Mouse (Mus musculus): ENCODE results near the gene Gm3625.

Gene Gm3625

GRCm38 (mm10) chr12:4592541-4593165, at the start of gene Gm3625, which contains the start of gene Itsn2:
Gene Gm3625 (minus strand): TSS chr12:4592927.
Gene Itsn2 (plus strand): TSS chr12:4592638.
- peak; percentile 74 to 78 for DNase-seq

GRCm38 (mm10) chr12:4640737-4641136, 48.0 kb upstream of the Gm3625 start:
- DNase-seq, result no peak

DNA sequence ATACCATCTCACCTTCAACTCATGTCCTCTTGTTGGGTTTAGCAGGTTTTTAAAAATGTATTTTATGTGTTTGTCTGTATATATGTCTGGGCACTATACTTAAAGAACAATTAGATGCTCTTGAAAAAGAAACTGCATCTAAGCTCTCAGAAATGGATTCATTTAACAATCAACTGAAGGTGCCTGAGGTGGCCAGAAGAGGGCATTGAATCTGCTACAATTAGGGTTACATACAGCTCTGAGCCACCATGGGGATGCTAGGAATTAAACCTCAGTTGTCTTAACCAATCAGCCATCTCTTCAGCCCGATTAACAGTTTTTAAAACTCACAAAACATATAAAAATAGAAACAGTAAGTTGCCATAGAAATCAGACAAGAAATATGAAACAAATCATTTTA, 45.7 kb upstream of the Gm3625 start:
- no peak for DNase-seq

DNA sequence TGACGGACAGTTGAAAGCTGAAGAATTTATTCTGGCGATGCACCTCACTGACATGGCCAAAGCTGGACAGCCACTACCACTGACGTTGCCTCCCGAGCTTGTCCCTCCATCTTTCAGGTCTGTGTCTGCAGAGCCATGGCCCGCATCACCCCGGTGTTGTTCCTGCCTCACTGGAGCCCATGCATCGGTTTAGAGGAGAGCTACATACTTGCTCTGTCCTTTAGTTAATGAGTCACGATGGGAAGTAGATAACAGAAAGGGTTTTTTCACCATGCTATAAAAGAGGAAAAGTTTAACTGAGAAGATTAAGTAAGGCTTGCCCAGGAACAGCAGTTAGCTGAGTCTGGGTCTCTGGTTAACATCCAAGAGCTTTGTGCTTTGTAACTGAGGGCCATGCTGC, 40.2 kb upstream of the Gm3625 start:
- no peak for DNase-seq

DNA sequence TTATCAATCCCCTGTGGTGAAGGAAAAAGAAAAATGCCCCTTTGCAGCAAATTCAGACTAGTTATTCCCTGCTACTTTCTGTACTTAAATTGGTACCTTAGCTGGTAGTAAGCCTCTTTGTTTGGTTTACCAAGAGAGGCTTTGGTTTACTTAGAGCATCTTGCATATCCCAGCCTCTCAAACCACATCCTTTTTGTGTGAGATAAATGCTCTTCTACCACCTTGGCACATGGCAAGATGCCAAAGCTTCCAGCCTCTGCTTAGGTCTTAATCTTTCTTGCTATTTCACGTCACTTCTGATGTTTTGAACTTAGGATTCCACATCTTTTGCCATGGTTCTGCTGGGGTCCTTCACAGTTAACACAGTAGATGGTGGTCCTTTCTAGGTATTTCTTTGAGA, 31.5 kb upstream of the Gm3625 start:
- DNase-seq, result no peak

DNA sequence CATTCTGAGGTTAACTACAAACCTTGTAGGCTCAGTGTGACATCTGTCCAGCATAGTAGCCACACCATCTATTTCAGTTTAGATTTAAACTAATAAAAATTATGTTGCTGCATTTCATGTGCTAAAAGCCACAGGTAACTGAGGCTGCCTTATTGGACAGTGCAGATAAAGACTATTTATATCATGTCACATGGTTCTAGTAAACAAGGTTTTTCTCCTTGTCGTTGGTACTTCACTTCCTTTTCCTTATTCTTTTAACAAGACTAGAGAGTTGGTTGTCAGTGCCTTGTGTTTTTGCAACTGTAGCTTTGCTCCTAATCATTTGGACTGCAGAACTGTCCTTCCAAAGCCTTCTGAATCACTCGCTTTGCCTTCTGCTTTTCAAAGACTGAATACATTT, 22.0 kb upstream of the Gm3625 start:
- no peak for DNase-seq

- DNase-seq, result no peak
Measured at GRCm38 (mm10) chr12:4606625-4607024, 13.9 kb upstream of the Gm3625 start.

- no peak for DNase-seq
Measured at GRCm38 (mm10) chr12:4599713-4600112, 7.0 kb upstream of the Gm3625 start.

GRCm38 (mm10) chr12:4598666-4599428, 6.1 kb upstream of the Gm3625 start:
- DNase-seq, result no peak

- no peak for DNase-seq
Measured at GRCm38 (mm10) chr12:4595055-4595454, 2.3 kb upstream of the Gm3625 start.

- no peak for DNase-seq
Measured at GRCm38 (mm10) chr12:4593930-4594391, 1.2 kb upstream of the Gm3625 start.

DNA sequence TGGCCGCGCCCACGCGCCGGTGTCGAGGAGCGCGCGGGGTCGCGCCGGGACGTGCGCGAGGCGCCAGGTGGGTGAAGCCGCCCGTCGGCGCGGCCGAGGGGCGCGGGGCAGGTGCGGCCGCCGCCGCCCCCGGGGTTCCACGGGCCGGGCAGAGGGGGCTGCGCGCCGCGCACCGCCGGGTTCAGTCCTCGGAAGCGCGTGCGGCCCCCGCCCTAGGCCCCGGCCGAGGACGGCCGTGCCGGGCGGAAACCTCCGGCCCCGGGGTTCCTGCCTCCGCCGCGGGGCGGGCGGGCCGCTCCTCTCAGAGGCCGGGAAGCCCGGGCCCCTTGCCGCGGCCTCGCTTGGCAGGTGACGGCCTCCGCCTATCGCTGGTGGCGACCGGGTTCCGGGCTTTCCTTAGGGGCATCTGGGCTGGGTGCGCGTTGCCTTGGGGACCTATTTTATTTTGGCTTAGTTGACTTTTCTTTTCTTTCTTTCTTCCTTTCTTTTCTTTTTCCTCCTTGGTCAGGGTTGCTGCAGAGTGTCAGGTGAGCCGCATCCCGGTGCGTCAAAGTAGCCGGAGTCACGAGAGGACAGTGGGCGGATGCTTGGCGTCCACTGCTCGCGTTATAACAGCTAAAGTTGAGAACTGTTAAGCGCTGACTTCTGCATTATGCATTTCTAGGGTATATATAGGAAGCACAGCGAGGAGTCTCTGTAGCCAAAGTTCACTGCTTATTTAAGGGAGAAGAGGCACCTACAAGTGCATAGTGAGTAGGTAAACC, 621 bp upstream of the Gm3625 start:
- DNase-seq, result peak; percentile 55 to 59

GRCm38 (mm10) chr12:4592025-4592424, 702 bp downstream of the Gm3625 start:
- DNase-seq, result no peak

DNA sequence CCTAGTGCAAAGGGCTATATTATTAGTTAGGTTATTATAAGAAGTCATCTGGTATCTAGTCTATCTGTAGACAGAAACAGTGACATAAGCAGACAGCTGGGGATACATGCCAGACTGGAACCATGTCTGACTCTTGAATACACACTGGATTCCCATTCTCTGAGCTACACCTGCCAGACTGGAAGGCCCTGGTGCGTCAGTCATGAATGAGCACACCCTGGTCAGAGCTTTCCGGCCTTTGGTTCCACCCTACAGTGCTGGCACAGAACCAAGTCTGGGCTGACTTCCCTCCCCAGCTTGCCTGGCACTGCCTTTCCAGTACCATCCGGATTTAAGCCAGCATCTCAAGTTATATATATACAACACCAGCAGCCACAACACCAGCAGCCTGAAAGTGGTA, 4.1 kb downstream of the Gm3625 start:
- peak; percentile 63 to 75 for DNase-seq

GRCm38 (mm10) chr12:4587846-4588245, 4.9 kb downstream of the Gm3625 start:
- DNase-seq, result no peak

DNA sequence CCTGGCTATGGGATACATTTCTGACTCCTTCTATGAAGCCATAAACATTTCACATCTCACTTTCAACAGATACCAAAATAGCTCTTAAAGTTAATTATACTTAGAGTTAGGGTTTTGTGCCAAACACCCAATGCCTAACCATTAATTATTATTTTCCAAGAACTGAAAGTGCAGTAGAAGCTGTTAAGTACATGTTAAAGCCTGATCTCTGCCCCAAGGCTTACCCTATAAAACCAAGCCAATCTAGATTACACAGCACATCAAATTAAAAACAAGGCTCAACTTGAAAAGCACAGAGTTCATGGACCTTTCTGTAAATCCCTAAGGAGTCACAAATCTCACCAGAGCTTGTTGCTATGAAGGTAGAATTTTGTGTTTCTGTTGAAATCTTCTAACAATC, 10.4 kb downstream of the Gm3625 start:
- no peak for DNase-seq

DNA sequence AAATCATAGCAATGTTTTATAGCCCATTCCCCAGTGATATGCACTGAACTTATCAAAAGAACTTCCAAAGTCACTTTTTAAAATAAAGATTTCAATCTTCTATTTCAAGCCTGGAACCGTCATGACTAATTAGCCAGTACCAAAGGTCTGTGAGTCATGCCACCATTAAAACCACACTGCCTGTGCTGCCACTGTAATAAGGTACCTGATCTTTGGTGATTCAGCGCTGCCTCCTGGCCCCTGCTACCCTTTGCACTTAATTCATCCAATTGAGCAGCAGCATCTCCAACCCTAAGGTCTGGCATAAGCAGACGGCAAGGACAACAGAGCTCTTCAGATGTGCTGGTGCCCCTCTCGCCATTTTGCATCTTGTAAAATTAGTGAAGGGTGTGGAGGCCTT, 18.7 kb downstream of the Gm3625 start:
- DNase-seq, result no peak

- peak; percentile 62 to 79 for DNase-seq
Measured at GRCm38 (mm10) chr12:4571864-4572263, 20.9 kb downstream of the Gm3625 start.

- DNase-seq, result peak; percentile 19 to 33
Measured at GRCm38 (mm10) chr12:4558475-4559279, 34.0 kb downstream of the Gm3625 start.

DNA sequence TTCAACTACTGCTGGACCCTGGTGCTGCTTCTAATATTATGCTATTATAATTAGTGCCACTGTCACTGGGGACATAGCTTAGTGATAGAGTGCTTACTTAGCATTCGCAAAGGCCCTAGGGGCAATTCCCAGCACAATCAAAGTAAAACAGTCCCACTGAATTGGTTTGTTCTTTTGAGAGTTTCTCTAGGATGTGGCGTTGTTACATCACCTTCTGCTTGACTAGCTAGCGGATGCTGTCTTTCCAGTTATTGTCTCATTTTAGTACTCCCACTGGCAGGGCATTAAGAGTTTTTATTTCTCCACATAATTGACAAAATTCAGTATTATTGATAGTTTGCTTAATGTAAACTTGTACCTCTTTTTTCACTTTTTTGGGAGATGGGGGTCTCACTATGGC, 34.7 kb downstream of the Gm3625 start:
- DNase-seq, result no peak

DNA sequence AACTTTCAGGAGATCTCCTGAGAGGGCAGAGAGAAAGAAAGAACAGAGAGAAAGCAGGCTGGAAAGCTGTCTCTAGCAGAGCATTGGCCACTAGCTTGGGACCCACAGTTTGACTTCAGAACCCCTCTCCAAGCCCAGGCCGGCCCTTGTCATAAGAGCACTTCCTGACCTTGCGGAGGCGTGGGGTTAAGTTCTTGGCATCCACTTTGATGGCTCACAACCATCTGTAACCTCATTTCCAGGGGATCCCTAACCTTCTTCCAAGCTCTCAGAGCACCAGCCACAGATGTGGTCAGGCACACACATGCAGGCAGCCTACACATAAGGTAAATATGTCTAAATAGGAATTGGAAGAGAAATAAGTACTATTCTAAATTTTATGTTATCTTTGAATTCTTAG, 35.3 kb downstream of the Gm3625 start:
- DNase-seq, result no peak

DNA sequence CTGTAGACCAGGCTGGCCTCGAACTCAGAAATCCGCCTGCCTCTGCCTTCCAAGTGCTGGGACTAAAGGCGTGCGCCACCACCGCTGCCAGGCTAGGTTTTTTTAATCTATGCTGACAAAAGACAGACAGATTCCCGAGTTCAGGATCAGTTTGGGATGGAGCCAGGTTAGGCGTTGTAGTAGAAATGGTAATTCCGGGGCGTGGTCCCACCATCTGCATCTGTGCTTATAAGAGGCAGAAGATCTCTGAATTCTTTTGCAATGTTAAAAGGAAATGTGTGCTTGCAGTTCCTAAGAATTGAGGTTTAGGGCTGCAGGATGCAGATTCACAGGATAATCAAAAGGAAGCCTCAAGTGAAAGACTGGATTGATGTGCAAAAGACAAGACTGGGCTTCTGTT, 35.8 kb downstream of the Gm3625 start:
- no peak for DNase-seq

DNA sequence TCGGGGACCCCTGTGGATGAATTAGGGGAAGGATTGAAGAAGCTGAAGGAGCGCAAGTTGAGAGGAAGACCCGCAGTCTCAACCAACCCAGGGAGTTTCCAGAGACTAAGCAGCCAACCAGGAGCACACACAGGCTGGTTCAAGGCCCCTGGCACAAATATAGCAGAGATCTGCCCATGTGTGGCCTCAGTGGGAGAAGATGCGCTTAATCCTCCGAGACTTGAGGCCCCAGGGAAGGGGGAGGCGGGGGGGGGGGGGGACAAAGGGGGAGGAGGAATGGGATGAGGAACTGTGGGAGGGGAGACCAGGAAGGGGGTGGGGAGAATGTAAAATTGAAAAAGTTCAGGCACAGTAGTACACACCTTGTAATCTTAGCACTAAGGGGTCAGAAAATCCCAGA, 37.3 kb downstream of the Gm3625 start:
- no peak for DNase-seq
